Mouse (Mus musculus) CD4-positive, CD25-positive, alpha-beta regulatory T cell, adult 2 months (primary cell): ENCODE measurements around the gene Pde11a.

Experiments used
- DNase-seq: peaks from one replicate; pipeline ENCODE4 v3.0.0-alpha.2; 2012; ENCODE audit warnings: low read depth, low spot score

Pde11a gene

GRCm38 (mm10) chr2:75959850-75960365 lies 378.7 kb downstream of the Pde11a start:
- DNase-seq: no peak

GRCm38 (mm10) chr2:75959183-75959849 lies 379.3 kb downstream of the Pde11a start:
- no peak for DNase-seq

GRCm38 (mm10) chr2:75955709-75956108 lies 382.9 kb downstream of the Pde11a start:
- no peak for DNase-seq

- no peak for DNase-seq
Observed at GRCm38 (mm10) chr2:75953320-75953719, 385.3 kb downstream of the Pde11a start.

GRCm38 (mm10) chr2:75950685-75951084 lies 387.9 kb downstream of the Pde11a start:
- no peak for DNase-seq
